Mouse (Mus musculus) lung, postnatal 0 days (tissue): Measurements from ENCODE around the gene Lgals4. TPM values are rescaled to one million over a fixed set of nuclear protein-coding genes. Genes with fewer than 3 reads are reported as not detected.
A peak's percentile ranks its signal among the peaks of the same experiment; 100 is the strongest.

Experiments used
- ATAC-seq: fragments of 200-750 bp; cut with Nextera tagmentation; 2 replicates; pipeline ENCODE4 v1.8.0; 2017; ENCODE audit warnings: moderate library complexity
- DNase-seq: peaks from one replicate; pipeline ENCODE4 v3.0.0-alpha.2; 2016; ENCODE audit warnings: low spot score
- H3K27ac ChIP-seq: fragments of 300-500 bp; sonication (generic); 2 replicates; pipeline ENCODE4 v1.5.1; 2014; ENCODE audit warnings: antibody characterized with exemption, mild to moderate bottlenecking, low read length, mixed read lengths
- H3K27me3 ChIP-seq: fragments of 300-500 bp; sonication (generic); replicated peaks from 2 replicates; pipeline ENCODE4 v1.6.1; 2014; ENCODE audit warnings: low read length, mixed read lengths; ENCODE audit not compliant: insufficient read depth
- H3K36me3 ChIP-seq: fragments of 300-500 bp; sonication (generic); 2 replicates; pipeline ENCODE4 v1.6.1; 2014; ENCODE audit warnings: low read length, mixed read lengths; ENCODE audit not compliant: insufficient read depth
- H3K4me1 ChIP-seq: fragments of 300-500 bp; sonication (generic); 2 replicates; pipeline ENCODE4 v1.6.1; 2014; ENCODE audit warnings: antibody characterized with exemption, low read depth, low read length, mixed read lengths; ENCODE audit not compliant: insufficient read depth
- H3K4me2 ChIP-seq: fragments of 300-500 bp; sonication (generic); replicated peaks from 2 replicates; pipeline ENCODE4 v1.6.1; 2014; ENCODE audit warnings: low read depth, mild to moderate bottlenecking, low read length, moderate library complexity, mixed read lengths
- H3K4me3 ChIP-seq: fragments of 300-500 bp; sonication (generic); 2 replicates; pipeline ENCODE4 v1.5.1; 2014; ENCODE audit warnings: low read depth, low read length
- H3K9ac ChIP-seq: fragments of 300-500 bp; sonication (generic); replicated peaks from 2 replicates; pipeline ENCODE4 v1.6.1; 2014; ENCODE audit warnings: low read depth, mild to moderate bottlenecking
- H3K9me3 ChIP-seq: fragments of 300-500 bp; sonication (generic); 2 replicates; pipeline ENCODE4 v1.6.1; 2016; ENCODE audit warnings: low read length, mixed read lengths
- CTCF ChIP-seq: IDR thresholded peaks from 2 replicates; pipeline ENCODE4 v1.5.1; 2016; ENCODE audit warnings: antibody characterized with exemption, mild to moderate bottlenecking
- EP300 ChIP-seq: IDR thresholded peaks from 2 replicates; pipeline ENCODE4 v1.6.1; 2016; ENCODE audit warnings: antibody characterized with exemption, mild to moderate bottlenecking, control low read depth
- WGBS: fragments of 180-500 bp; shearing (Covaris S2); extraction: QIAGEN DNeasy Blood & Tissue Kit; methylation state at CpG from one replicate; pipeline ENCODE4 v1.1.7; 2014; 5-methylcytosine and 5-hydroxymethylcytosine counted together
- polyA plus RNA-seq: library from polyadenylated mRNA; unstranded; fragments of >200 nt; fragmentation: Nextera tagmentation; extraction: Ambion mirVana; gene quantifications from 2 replicates; pipeline ENCODE4 v1.2.1, GENCODE M21; 2015

Gene Lgals4
- polyA plus RNA-seq, 1 experiment from 2014 or later = 15.6 TPM

GRCm38 (mm10) chr7:28831411-28832125 lies 2.1 kb upstream of the Lgals4 start:
- Histone ChIP-seq H3K4me2 (no peak overlapping the region), H3K27me3 (no peaks in the 10 kb centered on the region), H3K9me3 (no peaks in the 10 kb centered on the region), H3K36me3 (peaks cover 17% of the 10 kb centered on the region; the same call in 1 of the 2 replicates), H3K27ac (no peak overlapping the region), H3K9ac (no peak overlapping the region), H3K4me3 (no peak overlapping the region), H3K4me1 (no peaks in the 10 kb centered on the region)
- TF ChIP-seq EP300 (no peak), CTCF (no peak)
- WGBS = 85% methylated on average over 17 of the region's 17 CpGs
- ATAC-seq (no peak), DNase-seq (no peak)

GRCm38 (mm10) chr7:28832137-28832536 lies 1.5 kb upstream of the Lgals4 start:
- 45% methylated on average over 6 of the region's 6 CpGs for WGBS
- TF ChIP-seq EP300 (no peak), CTCF (no peak)
- Histone ChIP-seq H3K27ac (no peak overlapping the region), H3K27me3 (no peaks in the 10 kb centered on the region), H3K9me3 (no peaks in the 10 kb centered on the region), H3K9ac (no peak overlapping the region), H3K4me2 (no peak overlapping the region), H3K4me3 (no peak overlapping the region), H3K36me3 (peaks cover 17% of the 10 kb centered on the region; the same call in 1 of the 2 replicates), H3K4me1 (no peaks in the 10 kb centered on the region)
- ATAC-seq = 0 out of 2 replicates have a peak, but pooled peaks have one; percentile 5
- DNase-seq = no peak

- H3K36me3 ChIP-seq = no peaks in the 10 kb centered on the region
- TF ChIP-seq CTCF (no peak), EP300 (no peak)
- DNase-seq (no peak), ATAC-seq (no peak)
- H3K27me3 ChIP-seq = no peaks in the 10 kb centered on the region
- H3K27ac ChIP-seq = no peak overlapping the region
- H3K9ac ChIP-seq = no peak overlapping the region
- no peaks in the 10 kb centered on the region for H3K9me3 ChIP-seq
- 70% methylated on average over 5 of the region's 5 CpGs for WGBS
- H3K4me3 ChIP-seq = no peak overlapping the region
- H3K4me2 ChIP-seq = no peak overlapping the region
- no peaks in the 10 kb centered on the region for H3K4me1 ChIP-seq
Observed at GRCm38 (mm10) chr7:28836936-28837335, 3.3 kb downstream of the Lgals4 start.

- TF ChIP-seq CTCF (no peak), EP300 (no peak)
- Histone ChIP-seq H3K9ac (no peak overlapping the region), H3K9me3 (no peaks in the 10 kb centered on the region), H3K27ac (no peak overlapping the region), H3K4me2 (no peak overlapping the region), H3K27me3 (no peaks in the 10 kb centered on the region), H3K36me3 (no peaks in the 10 kb centered on the region), H3K4me3 (no peak overlapping the region), H3K4me1 (no peaks in the 10 kb centered on the region)
- 0 out of 2 replicates have a peak, but pooled peaks have one; percentile 23 for ATAC-seq
- no peak for DNase-seq
- WGBS = 72% methylated on average over 9 of the region's 9 CpGs
Observed at GRCm38 (mm10) chr7:28838331-28838730, 4.7 kb downstream of the Lgals4 start.

- Histone ChIP-seq H3K27me3 (no peaks in the 10 kb centered on the region), H3K9ac (no peak overlapping the region), H3K36me3 (no peaks in the 10 kb centered on the region), H3K9me3 (no peaks in the 10 kb centered on the region), H3K27ac (no peak overlapping the region), H3K4me2 (no peak overlapping the region), H3K4me1 (no peaks in the 10 kb centered on the region), H3K4me3 (no peak overlapping the region)
- DNase-seq (no peak), ATAC-seq (no peak)
- 54% methylated on average over 1 of the region's 1 CpGs for WGBS
- TF ChIP-seq EP300 (no peak), CTCF (no peak)
Observed at GRCm38 (mm10) chr7:28847273-28847672, 13.6 kb downstream of the Lgals4 start.

- Histone ChIP-seq H3K4me1 (no peaks in the 10 kb centered on the region), H3K9me3 (no peaks in the 10 kb centered on the region), H3K4me3 (no peak overlapping the region), H3K27me3 (no peaks in the 10 kb centered on the region), H3K36me3 (no peaks in the 10 kb centered on the region), H3K4me2 (no peak overlapping the region), H3K9ac (no peak overlapping the region), H3K27ac (no peak overlapping the region)
- ATAC-seq (no peak), DNase-seq (no peak)
- TF ChIP-seq CTCF (no peak), EP300 (no peak)
- WGBS = 38% methylated on average over 1 of the region's 1 CpGs
Observed at GRCm38 (mm10) chr7:28849700-28850236, 16.1 kb downstream of the Lgals4 start.
